Mouse (Mus musculus) testis, adult 2 months (tissue): ENCODE results near the gene Olfr223.

ENCODE experiments used
- CTCF ChIP-seq: fragments of 200-500 bp; IDR thresholded peaks from 2 replicates; pipeline ENCODE4 v1.5.1; 2012; ENCODE audit warnings: low read depth, mild to moderate bottlenecking, inconsistent platforms, low read length, moderate library complexity; ENCODE audit not compliant: control insufficient read depth, insufficient read depth, insufficient replicate concordance
- POLR2A ChIP-seq: fragments of 200-500 bp; IDR thresholded peaks from 2 replicates; pipeline ENCODE4 v1.6.1; 2012; ENCODE audit warnings: low read depth, mild to moderate bottlenecking, inconsistent platforms, low read length, moderate library complexity; ENCODE audit not compliant: control insufficient read depth

- TF ChIP-seq POLR2A, result no peak
- TF ChIP-seq CTCF, result no peak
Observed at GRCm38 (mm10) chr11:59575726-59576125, 17.4 kb downstream of the Olfr223 start.
